Mouse (Mus musculus) urinary bladder, postnatal 25 days (tissue): ENCODE results near the gene Ubr3.

ENCODE experiments used
- DNase-seq: peaks from one replicate; pipeline ENCODE4 v3.0.0; 2022; ENCODE audit warnings: low spot score

The Ubr3 gene

DNA sequence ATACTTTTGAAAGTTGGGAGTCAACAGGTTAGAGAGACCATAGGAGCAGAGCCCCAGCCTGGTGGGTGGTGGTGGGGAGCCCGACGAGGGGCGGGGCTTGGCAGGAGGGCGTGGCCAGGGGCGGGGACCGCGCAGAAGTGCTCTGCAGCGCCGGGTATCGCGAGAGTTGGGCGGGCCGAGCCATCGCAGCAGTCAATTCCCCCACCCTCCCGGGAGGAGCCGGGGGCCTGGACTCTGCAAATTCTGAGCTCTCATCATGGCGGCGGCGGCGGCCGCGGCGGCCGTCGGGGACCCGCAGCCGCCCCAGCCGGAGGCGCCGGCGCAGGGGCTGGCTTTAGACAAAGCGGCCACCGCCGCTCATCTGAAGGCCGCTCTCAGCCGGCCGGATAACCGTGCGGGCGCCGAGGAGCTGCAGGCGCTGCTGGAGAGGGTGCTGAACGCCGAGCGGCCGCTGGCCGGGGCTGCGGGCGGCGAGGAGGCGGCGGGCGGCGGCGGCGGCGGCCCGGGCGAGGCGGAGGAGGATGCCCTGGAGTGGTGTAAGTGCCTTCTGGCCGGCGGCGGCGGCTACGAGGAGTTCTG is at the start of gene Ubr3:
Ubr3 (plus strand) TSS at position 208 of the 579 bp plus-strand sequence.
- peak; percentile 99 for DNase-seq

DNA sequence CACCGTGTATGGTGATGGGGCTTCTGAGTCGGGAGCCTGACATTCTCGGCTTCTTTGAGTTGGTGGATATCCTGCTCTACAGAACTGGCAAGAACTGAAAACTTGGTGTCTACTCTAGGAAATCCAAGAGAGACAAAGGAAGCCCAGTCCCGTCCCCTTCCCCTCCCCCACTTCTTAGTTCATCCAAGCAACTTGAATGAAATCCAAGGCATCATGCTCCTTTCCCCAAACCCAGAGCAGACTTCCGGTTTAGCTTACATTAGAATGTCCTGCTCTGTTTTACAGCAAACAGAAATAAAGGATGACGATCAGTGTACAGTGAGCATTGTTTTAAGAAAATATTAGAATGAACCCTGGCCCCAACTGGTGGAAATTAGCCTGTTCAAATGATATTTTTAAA is 47.8 kb upstream of the Ubr3 start:
- no peak for DNase-seq

DNA sequence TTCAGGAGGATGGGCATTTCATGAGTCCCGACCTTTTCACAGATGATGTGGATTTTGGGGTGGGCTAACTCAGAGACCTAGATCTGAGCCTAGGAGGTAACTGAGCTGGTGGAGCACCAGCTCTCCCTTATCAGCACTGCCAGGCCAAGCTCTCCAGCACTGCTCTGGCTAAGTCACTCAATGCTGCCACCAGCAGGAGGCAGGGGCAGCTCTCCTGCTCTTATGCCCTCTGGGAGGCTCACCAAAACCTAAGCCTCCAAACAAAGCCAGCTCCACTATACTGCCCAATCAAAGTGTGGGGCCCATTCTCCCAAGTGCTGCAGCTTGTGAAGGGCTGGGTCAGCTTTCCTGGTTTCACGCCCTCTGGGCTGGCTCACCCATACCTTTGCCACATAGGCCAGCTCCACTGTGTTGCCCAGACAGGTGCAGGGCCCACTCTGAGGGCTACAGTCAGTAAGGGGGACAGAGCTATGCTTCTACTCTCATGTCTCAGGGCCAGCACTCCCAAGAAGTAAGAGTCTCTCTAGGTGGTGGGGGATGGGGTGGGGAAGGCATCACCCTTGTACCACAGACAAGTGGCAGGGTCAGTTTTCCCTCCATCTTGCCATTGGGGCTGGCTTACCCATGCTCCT is 45.5 kb upstream of the Ubr3 start:
- no peak for DNase-seq

GRCm38 (mm10) chr2:69856392-69856791 is 40.7 kb upstream of the Ubr3 start:
- DNase-seq = peak; percentile 20

- no peak for DNase-seq
Measured at GRCm38 (mm10) chr2:69857882-69858281, 39.2 kb upstream of the Ubr3 start.

GRCm38 (mm10) chr2:69860972-69861452 is 36.0 kb upstream of the Ubr3 start:
- no peak for DNase-seq

DNA sequence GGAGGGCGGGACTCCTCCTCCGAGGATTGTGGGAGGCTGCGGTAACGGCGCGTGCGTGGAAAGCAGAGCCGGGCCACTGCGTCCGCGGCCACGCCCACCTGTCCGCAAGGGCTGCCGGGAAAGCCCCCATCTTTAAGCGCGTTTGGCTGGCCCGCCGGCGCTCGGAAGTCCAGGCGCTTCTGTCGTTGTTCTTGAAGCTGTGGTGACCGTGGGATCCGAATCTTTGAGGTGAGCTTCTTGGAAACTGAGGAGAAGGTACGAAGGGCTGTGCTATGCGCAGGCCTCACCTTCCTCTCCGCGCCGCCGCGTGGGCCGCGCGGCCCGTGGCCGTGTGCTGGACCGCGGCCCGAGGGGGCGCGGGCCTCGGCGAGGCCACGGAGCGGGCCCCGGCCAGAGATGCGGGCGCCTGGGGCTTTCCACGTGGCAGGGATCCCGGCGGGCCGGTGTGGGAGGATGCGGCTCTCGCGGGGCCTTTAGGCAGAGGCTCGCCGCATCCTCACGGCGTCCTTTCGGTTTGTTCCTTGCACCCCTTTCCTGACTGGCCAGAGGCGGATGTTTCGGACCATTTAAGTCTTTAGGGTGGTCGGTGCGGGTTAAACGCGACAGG is 35.5 kb upstream of the Ubr3 start, which contains the start of gene Ssb:
Ssb (plus strand) TSS at position 78 of the 607 bp plus-strand sequence.
- peak; percentile 92 for DNase-seq

GRCm38 (mm10) chr2:69862117-69862657 is 34.9 kb upstream of the Ubr3 start:
- no peak for DNase-seq

DNA sequence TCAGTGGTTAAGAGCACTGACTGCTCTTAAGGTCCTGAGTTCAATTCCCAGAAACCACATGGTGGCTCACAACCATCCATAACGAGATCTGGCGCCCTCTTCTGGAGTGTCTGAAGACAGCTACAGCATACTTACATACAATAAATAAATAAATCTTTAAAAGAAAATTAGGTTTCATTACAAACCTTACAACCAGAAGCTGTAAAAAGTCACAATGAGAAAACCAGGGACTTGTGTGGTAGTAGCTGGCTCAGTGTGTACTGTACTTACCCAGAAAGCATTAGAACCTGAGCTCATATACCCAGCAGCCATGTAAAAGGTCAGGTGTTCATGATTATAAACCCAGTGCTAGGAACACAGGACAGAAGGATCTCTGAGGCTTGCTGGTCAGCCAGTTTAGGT is 13.1 kb upstream of the Ubr3 start:
- DNase-seq = no peak

DNA sequence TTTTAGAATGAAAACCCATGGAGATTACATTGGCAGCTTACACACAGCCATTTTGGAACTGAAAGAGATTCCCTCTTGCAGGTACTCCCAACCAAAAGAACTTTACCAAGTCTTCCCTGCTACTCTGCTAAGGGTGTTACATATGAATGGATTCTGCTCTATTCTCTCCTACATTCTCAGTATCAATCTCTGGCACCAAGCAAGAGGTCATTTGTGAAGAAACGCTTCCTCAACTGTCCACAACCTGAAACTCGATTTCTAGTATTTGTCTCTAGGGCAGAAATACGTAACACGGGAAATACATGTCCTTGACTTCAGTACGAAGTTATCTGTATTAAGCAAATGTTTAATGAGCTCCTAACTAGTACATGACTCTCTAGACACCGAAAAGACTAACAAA is 12.5 kb upstream of the Ubr3 start:
- no peak for DNase-seq

- peak; percentile 13 for DNase-seq
Measured at GRCm38 (mm10) chr2:69885050-69885449, 12.0 kb upstream of the Ubr3 start.

GRCm38 (mm10) chr2:69885451-69886305 is 11.4 kb upstream of the Ubr3 start, which contains the start of gene Mettl5:
Mettl5 (minus strand) TSS chr2:69885615.
- DNase-seq = peak; percentile 80

- no peak for DNase-seq
Measured at GRCm38 (mm10) chr2:69888957-69889356, 8.1 kb upstream of the Ubr3 start.

GRCm38 (mm10) chr2:69890843-69891242 is 6.2 kb upstream of the Ubr3 start:
- no peak for DNase-seq

- no peak for DNase-seq
Measured at GRCm38 (mm10) chr2:69893145-69893544, 3.9 kb upstream of the Ubr3 start.

- DNase-seq = no peak
Measured at GRCm38 (mm10) chr2:69893891-69894290, 3.2 kb upstream of the Ubr3 start.

- no peak for DNase-seq
Measured at GRCm38 (mm10) chr2:69895502-69896223, 1.4 kb upstream of the Ubr3 start.

GRCm38 (mm10) chr2:69896224-69896581 is 843 bp upstream of the Ubr3 start:
- no peak for DNase-seq

- DNase-seq = peak; percentile 53
Measured at GRCm38 (mm10) chr2:69897618-69898575, 851 bp downstream of the Ubr3 start.

DNA sequence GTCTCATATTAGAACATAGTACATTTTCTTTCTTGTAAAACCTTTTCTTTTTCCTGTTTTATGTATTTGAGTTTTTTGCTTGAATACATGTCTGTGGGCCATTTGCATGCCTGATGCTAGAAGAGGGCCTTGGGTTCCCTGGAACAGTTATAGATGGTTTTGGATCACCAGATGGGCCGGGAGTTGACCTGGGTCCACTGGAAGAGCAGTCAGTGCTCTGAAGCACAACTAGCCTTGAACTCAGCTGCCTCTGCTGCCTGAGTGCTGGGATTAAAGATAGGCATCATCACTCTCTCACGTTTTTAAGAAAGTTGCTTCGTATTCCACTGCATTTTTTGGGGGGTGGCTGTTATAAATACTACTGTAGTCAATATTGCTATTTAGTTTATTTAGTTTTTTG is 6.5 kb downstream of the Ubr3 start:
- no peak for DNase-seq
